Mouse (Mus musculus): ENCODE results near the gene Tlr12. TPM values are rescaled to one million over a fixed set of nuclear protein-coding genes. Genes with fewer than 3 reads are reported as not detected.

Gene Tlr12
- polyA plus RNA-seq, 1 experiment from 2014 or later = 0.39 TPM

DNA sequence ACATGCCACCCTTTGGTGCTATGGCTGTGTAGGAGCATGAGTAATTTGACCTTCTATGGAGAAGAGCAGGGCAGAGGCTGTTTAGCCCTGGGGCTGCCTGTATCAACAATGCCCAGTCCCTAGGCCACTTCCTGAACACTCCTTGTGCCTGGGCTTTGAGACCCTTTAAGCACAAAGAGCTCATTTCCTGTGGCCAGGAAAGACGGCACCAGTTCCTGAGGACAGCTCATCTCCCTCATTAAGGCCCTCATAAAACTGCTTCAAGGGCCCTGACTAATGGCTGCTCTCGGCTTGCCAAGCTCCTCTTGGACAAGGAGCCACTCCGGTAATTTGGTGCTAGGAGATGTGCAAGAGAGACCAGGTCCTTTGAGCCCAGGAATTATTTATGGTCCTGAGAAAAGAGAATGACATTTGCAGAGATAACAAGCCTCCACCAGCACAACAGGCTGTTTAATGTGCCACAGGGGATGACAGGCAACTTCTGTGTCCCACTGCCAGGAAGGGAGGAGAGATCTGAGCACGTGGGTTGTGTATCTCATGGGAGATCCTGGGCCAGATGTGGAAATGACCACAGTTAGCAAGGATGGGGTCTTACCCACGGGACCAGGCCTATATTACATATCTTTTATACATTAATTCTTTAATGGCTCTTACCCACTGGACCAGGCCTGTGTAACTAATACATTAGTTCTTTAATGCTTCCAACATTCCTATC, 34.3 kb upstream of the Tlr12 start:
- no peak overlapping the region for H3K4me2 ChIP-seq (replicated peaks; ENCODE audit: low read depth, low read length)
- no peaks in the 10 kb centered on the region for H3K36me3 ChIP-seq (ENCODE audit: control insufficient read depth, insufficient read depth, low read length)
- H3K27me3 ChIP-seq (ENCODE audit: control insufficient read depth, insufficient read depth, low read length) = no peaks in the 10 kb centered on the region
- peak overlapping the region; percentile 29; the same call in 1 of the 2 replicates for H3K27ac ChIP-seq (ENCODE audit: low read length)
- H3K4me3 ChIP-seq (ENCODE audit: low read depth, low read length) = no peak overlapping the region
- ATAC-seq (ENCODE audit: insufficient number of reproducible peaks, insufficient read depth, low FRiP score, low read depth) = no peak
- H3K9me3 ChIP-seq (ENCODE audit: control insufficient read depth, low read depth, low read length) = no peaks in the 10 kb centered on the region
- peaks cover 18% of the 10 kb centered on the region; the same call in 1 of the 2 replicates for H3K4me1 ChIP-seq (ENCODE audit: control insufficient read depth, insufficient read depth, low read length)
- no peak overlapping the region for H3K9ac ChIP-seq (replicated peaks; ENCODE audit: low read depth, low read length)
- WGBS = 45% methylated on average over 5 of the region's 5 CpGs

DNA sequence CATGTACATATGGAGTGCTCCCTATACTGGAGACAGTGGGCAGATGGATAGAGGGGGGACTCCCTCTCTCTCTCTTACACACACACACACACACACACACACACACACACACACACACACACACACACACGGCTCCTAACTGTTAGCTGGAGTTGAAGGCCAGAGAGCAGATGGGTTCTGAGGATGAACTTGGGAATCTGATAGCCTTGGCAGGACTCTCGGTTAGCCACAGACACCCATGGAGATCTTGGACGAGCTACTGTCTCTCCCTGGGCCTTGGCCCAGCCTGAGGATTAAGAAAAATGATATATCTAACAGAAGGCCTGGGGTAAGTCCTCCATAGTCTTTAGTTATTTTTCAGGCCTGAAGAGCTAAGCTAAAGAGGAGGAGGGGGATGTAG, 33.1 kb upstream of the Tlr12 start:
- WGBS = 49% methylated on average over 3 of the region's 3 CpGs
- Histone ChIP-seq H3K9me3 (ENCODE audit: control insufficient read depth, low read depth, low read length) (no peaks in the 10 kb centered on the region), H3K4me2 (replicated peaks; ENCODE audit: low read depth, low read length) (no peak overlapping the region), H3K27ac (ENCODE audit: low read length) (no peak overlapping the region), H3K27me3 (ENCODE audit: control insufficient read depth, insufficient read depth, low read length) (no peaks in the 10 kb centered on the region), H3K9ac (replicated peaks; ENCODE audit: low read depth, low read length) (no peak overlapping the region), H3K4me1 (ENCODE audit: control insufficient read depth, insufficient read depth, low read length) (peaks cover 22% of the 10 kb centered on the region; the same call in 1 of the 2 replicates), H3K4me3 (ENCODE audit: low read depth, low read length) (no peak overlapping the region), H3K36me3 (ENCODE audit: control insufficient read depth, insufficient read depth, low read length) (no peaks in the 10 kb centered on the region)
- ATAC-seq (ENCODE audit: insufficient number of reproducible peaks, insufficient read depth, low FRiP score, low read depth) = no peak

DNA sequence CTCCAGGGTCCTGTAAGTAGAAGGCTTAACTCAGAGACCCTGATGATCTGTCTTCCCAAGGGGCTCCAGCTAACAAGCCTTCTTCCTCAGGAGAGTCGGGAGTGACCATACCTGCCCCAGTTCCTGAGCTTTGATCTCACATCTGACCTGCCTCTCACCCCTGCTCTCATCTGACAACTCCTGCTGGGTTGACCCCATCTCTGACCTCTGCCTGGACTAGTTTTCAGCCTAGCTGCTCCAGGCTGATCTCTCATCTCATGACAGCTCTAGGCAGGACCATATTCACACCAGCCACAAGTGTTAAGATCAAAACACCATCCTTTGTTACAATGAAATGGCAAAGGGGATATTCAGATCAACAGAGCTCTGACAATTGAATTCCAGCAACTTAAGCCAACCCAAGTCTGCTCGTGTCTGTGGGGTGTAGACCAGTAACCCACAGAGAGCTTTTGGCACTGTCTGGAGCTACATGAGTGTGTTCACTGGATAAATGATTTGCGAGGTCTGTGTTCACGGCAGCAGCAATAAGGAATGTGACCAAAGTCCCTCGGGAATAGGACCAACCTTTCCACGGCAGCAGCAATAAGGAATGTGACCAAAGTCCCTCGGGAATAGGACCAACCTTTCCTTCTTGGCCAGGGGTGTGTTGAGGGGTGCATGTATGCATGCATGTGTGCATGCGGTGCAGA, 30.3 kb upstream of the Tlr12 start:
- 48% methylated on average over 8 of the region's 8 CpGs for WGBS
- H3K4me1 ChIP-seq (ENCODE audit: control insufficient read depth, insufficient read depth, low read length) = peaks cover 17% of the 10 kb centered on the region; the same call in 1 of the 2 replicates

DNA sequence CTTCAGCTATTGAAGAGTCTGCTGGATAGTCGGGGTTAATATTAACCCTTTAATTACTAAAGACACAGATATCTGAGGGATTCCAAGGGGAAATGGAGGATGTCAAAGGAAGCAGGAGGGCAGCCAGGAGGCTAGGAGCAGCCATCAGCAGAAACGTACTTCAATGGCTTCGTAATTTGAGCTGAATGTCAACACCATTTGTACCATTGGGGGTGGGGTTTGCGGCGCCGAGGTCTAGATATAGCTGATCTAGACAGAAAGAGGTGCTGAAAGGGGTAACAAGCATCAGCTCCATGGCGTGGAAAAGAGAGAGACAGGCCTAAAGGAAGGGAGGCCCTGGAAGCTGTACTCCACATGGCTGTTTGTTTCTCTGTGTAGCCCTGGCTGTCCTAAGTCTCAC, 28.3 kb upstream of the Tlr12 start:
- Histone ChIP-seq H3K27me3 (ENCODE audit: control insufficient read depth, insufficient read depth, low read length) (no peaks in the 10 kb centered on the region), H3K9ac (replicated peaks; ENCODE audit: low read depth, low read length) (no peak overlapping the region), H3K36me3 (ENCODE audit: control insufficient read depth, insufficient read depth, low read length) (no peaks in the 10 kb centered on the region), H3K27ac (ENCODE audit: low read length) (no peak overlapping the region), H3K4me2 (replicated peaks; ENCODE audit: low read depth, low read length) (no peak overlapping the region), H3K9me3 (ENCODE audit: control insufficient read depth, low read depth, low read length) (no peaks in the 10 kb centered on the region), H3K4me1 (ENCODE audit: control insufficient read depth, insufficient read depth, low read length) (peaks cover 20% of the 10 kb centered on the region), H3K4me3 (ENCODE audit: low read depth, low read length) (no peak overlapping the region)
- 27% methylated on average over 7 of the region's 7 CpGs for WGBS
- ATAC-seq (ENCODE audit: insufficient number of reproducible peaks, insufficient read depth, low FRiP score, low read depth) = no peak

More for the DNA sequence above, 30.3 kb upstream of the Tlr12 start:
- Histone ChIP-seq H3K4me3 (ENCODE audit: low read depth, low read length) (no peak overlapping the region), H3K27me3 (ENCODE audit: control insufficient read depth, insufficient read depth, low read length) (no peaks in the 10 kb centered on the region), H3K9ac (replicated peaks; ENCODE audit: low read depth, low read length) (no peak overlapping the region), H3K9me3 (ENCODE audit: control insufficient read depth, low read depth, low read length) (no peaks in the 10 kb centered on the region), H3K27ac (ENCODE audit: low read length) (no peak overlapping the region), H3K36me3 (ENCODE audit: control insufficient read depth, insufficient read depth, low read length) (no peaks in the 10 kb centered on the region), H3K4me2 (replicated peaks; ENCODE audit: low read depth, low read length) (no peak overlapping the region)
- no peak for ATAC-seq (ENCODE audit: insufficient number of reproducible peaks, insufficient read depth, low FRiP score, low read depth)

DNA sequence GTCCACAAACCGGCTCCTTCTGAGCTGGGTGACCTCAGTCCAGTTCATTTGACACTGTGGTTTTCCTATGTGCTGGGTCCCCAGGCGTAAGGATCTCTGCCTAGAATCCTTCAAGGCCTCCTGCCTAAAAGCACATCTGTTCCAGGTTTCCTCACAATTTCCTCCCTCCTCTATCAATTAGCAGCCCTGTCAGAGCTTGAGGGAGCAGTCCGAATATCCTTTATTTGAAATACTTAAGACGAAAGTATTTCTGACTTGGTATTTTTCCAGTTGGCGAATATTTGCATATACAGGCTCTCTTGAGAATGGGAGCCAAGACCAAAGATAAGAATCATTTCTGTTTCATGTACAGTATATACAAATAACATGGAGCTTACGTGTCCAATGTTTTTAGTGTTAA, 27.5 kb upstream of the Tlr12 start:
- no peak overlapping the region for H3K27ac ChIP-seq (ENCODE audit: low read length)
- H3K4me2 ChIP-seq (replicated peaks; ENCODE audit: low read depth, low read length) = no peak overlapping the region
- WGBS = 42% methylated on average over 6 of the region's 6 CpGs
- H3K36me3 ChIP-seq (ENCODE audit: control insufficient read depth, insufficient read depth, low read length) = no peaks in the 10 kb centered on the region
- no peak overlapping the region for H3K4me3 ChIP-seq (ENCODE audit: low read depth, low read length)
- peaks cover 23% of the 10 kb centered on the region for H3K4me1 ChIP-seq (ENCODE audit: control insufficient read depth, insufficient read depth, low read length)
- H3K9ac ChIP-seq (replicated peaks; ENCODE audit: low read depth, low read length) = no peak overlapping the region
- H3K27me3 ChIP-seq (ENCODE audit: control insufficient read depth, insufficient read depth, low read length) = no peaks in the 10 kb centered on the region
- ATAC-seq (ENCODE audit: insufficient number of reproducible peaks, insufficient read depth, low FRiP score, low read depth) = no peak
- H3K9me3 ChIP-seq (ENCODE audit: control insufficient read depth, low read depth, low read length) = no peaks in the 10 kb centered on the region

DNA sequence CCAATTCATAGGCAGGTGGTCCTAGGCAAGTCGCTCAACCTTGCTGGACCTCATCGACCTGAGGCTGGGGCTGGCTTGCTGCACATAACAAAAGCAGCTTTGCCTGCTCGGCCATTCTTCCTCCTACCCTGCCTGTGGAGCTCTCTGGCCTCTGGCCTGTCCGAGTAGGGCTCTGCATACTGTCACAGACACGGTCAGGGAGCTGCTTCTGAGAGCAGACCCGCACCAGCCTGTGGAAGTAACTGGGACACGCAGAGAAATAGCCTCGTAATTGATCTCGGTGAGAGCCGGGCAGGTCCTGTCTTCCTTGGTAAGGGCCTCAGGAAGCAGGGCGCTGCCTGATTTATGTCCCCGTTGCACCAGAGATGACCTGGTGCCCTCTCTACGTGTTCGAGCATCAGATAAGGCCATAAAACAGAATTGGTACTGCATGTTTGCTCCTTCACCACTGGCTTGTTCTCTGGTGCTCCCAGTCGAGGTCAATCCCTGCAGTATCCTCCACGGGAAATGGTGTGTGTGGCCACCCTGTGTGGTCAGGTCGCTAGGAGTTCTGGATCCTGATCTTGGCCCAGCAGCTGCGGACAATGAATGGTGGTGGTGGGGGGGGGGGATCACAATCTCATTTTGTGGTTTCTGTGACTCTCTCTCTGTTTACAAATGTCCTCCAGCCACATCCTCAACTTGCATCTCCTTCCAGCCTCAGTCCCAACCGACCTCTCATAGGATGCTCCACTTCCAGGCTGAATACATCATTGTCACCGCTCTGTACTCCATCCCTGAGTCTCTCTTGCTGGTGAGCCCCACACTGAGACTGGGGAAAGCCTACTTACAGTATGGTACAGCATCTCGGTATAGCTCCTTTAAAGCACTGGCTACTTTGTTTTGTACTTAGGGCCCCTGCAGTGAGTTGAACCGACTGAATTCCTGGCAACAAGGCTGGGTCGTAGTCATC, 23.6 kb upstream of the Tlr12 start:
- no peak overlapping the region for H3K4me3 ChIP-seq (ENCODE audit: low read depth, low read length)
- no peaks in the 10 kb centered on the region for H3K9me3 ChIP-seq (ENCODE audit: control insufficient read depth, low read depth, low read length)
- no peak; the same call in 1 of the 2 replicates for ATAC-seq (ENCODE audit: insufficient number of reproducible peaks, insufficient read depth, low FRiP score, low read depth)
- no peaks in the 10 kb centered on the region for H3K27me3 ChIP-seq (ENCODE audit: control insufficient read depth, insufficient read depth, low read length)
- no peak overlapping the region for H3K4me2 ChIP-seq (replicated peaks; ENCODE audit: low read depth, low read length)
- H3K9ac ChIP-seq (replicated peaks; ENCODE audit: low read depth, low read length) = no peak overlapping the region
- peaks cover 31% of the 10 kb centered on the region for H3K4me1 ChIP-seq (ENCODE audit: control insufficient read depth, insufficient read depth, low read length)
- no peaks in the 10 kb centered on the region for H3K36me3 ChIP-seq (ENCODE audit: control insufficient read depth, insufficient read depth, low read length)
- WGBS = 34% methylated on average over 23 of the region's 23 CpGs
- H3K27ac ChIP-seq (ENCODE audit: low read length) = no peak overlapping the region; the same call in 1 of the 2 replicates

DNA sequence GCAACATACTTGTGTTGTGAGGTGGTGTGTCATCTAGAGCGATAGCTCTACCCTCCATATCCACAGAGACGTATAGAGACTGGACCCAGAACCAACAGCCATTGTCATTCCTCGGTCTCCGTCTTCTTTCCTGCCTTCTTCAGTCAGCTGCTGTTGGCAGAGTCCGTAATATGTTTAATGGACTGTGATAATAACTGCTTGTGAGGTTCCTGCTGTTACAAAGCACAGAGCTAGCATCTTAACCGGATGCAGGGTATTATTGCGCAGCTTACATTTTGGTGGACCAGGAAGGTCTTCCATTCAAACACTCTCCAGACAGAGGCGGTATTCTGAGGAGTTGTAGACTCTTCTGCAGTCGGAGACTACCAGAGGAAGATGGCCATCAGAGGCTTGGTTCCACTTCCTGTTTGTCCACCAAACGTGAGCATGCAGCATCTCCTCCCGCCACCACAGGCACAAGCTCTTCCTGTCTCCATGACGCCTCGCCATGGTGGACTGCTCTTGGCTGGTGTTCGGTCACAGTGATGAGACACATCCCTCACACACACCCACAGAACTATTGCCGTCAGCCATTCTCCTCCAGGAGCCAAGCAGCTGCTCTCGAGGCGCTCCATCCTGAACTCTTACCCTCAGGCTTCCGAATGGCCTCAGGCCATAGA, 20.0 kb upstream of the Tlr12 start:
- 85% methylated on average over 18 of the region's 18 CpGs for WGBS
- peak overlapping the region; percentile 67; the same call in 1 of the 2 replicates for H3K27ac ChIP-seq (ENCODE audit: low read length)
- H3K4me3 ChIP-seq (ENCODE audit: low read depth, low read length) = no peak overlapping the region
- H3K9ac ChIP-seq (replicated peaks; ENCODE audit: low read depth, low read length) = no peak overlapping the region
- H3K36me3 ChIP-seq (ENCODE audit: control insufficient read depth, insufficient read depth, low read length) = no peaks in the 10 kb centered on the region
- H3K4me2 ChIP-seq (replicated peaks; ENCODE audit: low read depth, low read length) = no peak overlapping the region
- no peaks in the 10 kb centered on the region for H3K27me3 ChIP-seq (ENCODE audit: control insufficient read depth, insufficient read depth, low read length)
- H3K4me1 ChIP-seq (ENCODE audit: control insufficient read depth, insufficient read depth, low read length) = peaks cover 38% of the 10 kb centered on the region
- H3K9me3 ChIP-seq (ENCODE audit: control insufficient read depth, low read depth, low read length) = no peaks in the 10 kb centered on the region
- no peak for ATAC-seq (ENCODE audit: insufficient number of reproducible peaks, insufficient read depth, low FRiP score, low read depth)

DNA sequence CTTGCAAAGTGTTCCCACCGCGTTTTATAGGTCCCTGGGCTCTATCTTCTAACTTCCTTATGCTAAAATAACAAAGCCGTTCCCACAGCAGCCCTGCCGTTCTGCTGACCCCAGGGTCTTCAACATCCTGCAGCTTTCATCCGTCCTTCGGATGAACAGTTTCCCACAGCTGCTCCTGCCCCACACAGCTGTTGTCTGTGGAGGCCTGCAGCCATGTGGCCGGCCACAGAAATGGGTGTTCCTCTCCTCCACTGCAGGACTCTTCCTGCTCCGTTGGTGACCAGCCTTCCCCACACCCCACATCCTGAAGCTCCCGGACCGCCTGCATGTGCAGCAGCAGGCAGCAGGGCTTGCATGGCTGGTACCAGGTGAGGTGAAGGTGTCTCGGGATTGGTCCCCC, 18.8 kb upstream of the Tlr12 start:
- no peaks in the 10 kb centered on the region for H3K27me3 ChIP-seq (ENCODE audit: control insufficient read depth, insufficient read depth, low read length)
- no peak overlapping the region for H3K4me3 ChIP-seq (ENCODE audit: low read depth, low read length)
- peak overlapping the region; percentile 82 for H3K27ac ChIP-seq (ENCODE audit: low read length)
- H3K9me3 ChIP-seq (ENCODE audit: control insufficient read depth, low read depth, low read length) = no peaks in the 10 kb centered on the region
- no peak overlapping the region for H3K4me2 ChIP-seq (replicated peaks; ENCODE audit: low read depth, low read length)
- H3K4me1 ChIP-seq (ENCODE audit: control insufficient read depth, insufficient read depth, low read length) = peaks cover 29% of the 10 kb centered on the region
- ATAC-seq (ENCODE audit: insufficient number of reproducible peaks, insufficient read depth, low FRiP score, low read depth) = no peak; the same call in 1 of the 2 replicates
- no peak overlapping the region for H3K9ac ChIP-seq (replicated peaks; ENCODE audit: low read depth, low read length)
- WGBS = 25% methylated on average over 11 of the region's 11 CpGs
- no peaks in the 10 kb centered on the region for H3K36me3 ChIP-seq (ENCODE audit: control insufficient read depth, insufficient read depth, low read length)

Measured in stomach, embryonic 14.5 days (tissue).